In genomic region chr4:53491269-53491668, GRCm38 (mm10) we compare ENCODE assay signal across 11 mouse cellular contexts. TPM values are rescaled to one million over a fixed set of nuclear protein-coding genes. Genes with fewer than 3 reads are reported as not detected.
DNase-seq lines count a peak whose midpoint lies in the region; ATAC-seq and TF ChIP-seq lines count a peak whose summit lies in the region.
"Had no signal": no experiment of that assay in that cellular context is flagged by ENCODE, and none has a peak within 500 bp of the region (broad histone marks: within the 10 kb centered on the region; RNA-seq: fewer than 3 reads in every experiment).

No protein-coding gene starts in this region.

- no peak for TF ChIP-seq POLR2A in spleen, adult 2 months (IDR thresholded peaks at IDR 0.05; ENCODE audit: low read depth, low read length)

- H3K4me3 ChIP-seq in spleen, adult 2 months (ENCODE audit: extremely low read depth, insufficient read depth, insufficient read length) = no peak overlapping the region
- no peak overlapping the region for H3K4me3 ChIP-seq in kidney, embryonic 14.5 days (ENCODE audit: low read length)
- H3K4me3 ChIP-seq: hindbrain, embryonic 12.5 days; limb, embryonic 12.5 days had no signal

- peak; percentile 8 for DNase-seq in cerebellum, adult 9-11 months
- no peak for DNase-seq in cerebellum, adult 11 months
- DNase-seq in spleen, adult 2 months (ENCODE audit: low read depth in 1 of 2, low spot score in 2 of 2) = peak; percentile 40 to 53
- no peak for DNase-seq in spleen, adult 12 weeks (ENCODE audit: low spot score)
- no peak for DNase-seq in right cerebral cortex, postnatal 36 days (ENCODE audit: low spot score in 2 of 2)
- DNase-seq: kidney, postnatal 25 days had no signal

- H3K36me3 ChIP-seq in spleen, adult 2 months (ENCODE audit: control insufficient read depth, insufficient read depth, low read length) = no peaks in the 10 kb centered on the region
- no peaks in the 10 kb centered on the region for H3K36me3 ChIP-seq in kidney, embryonic 14.5 days (ENCODE audit: control insufficient read depth, insufficient read depth, low read length)
- H3K36me3 ChIP-seq: hindbrain, embryonic 12.5 days; limb, embryonic 12.5 days had no signal

- H3K4me1 ChIP-seq in spleen, adult 2 months (ENCODE audit: control insufficient read depth, insufficient read depth, insufficient read length) = peaks cover 7% of the 10 kb centered on the region
- H3K4me1 ChIP-seq in kidney, embryonic 14.5 days (ENCODE audit: control insufficient read depth, insufficient read depth, low read length) = no peaks in the 10 kb centered on the region; the same call in 1 of the 2 replicates

- H3K4me2 ChIP-seq in kidney, embryonic 14.5 days (replicated peaks; ENCODE audit: low read depth, low read length) = no peak overlapping the region
- H3K4me2 ChIP-seq: hindbrain, embryonic 12.5 days; limb, embryonic 12.5 days had no signal

- WGBS in spleen, adult 2 months = 26% methylated on average over 4 of the region's 4 CpGs
- WGBS in kidney, embryonic 14.5 days = 80% methylated on average over 4 of the region's 4 CpGs

- H3K27me3 ChIP-seq in spleen, adult 2 months (ENCODE audit: control insufficient read depth, insufficient read depth, low read length) = no peaks in the 10 kb centered on the region
- no peaks in the 10 kb centered on the region for H3K27me3 ChIP-seq in kidney, embryonic 14.5 days (ENCODE audit: control insufficient read depth, insufficient read depth, low read length)
- H3K27me3 ChIP-seq: hindbrain, embryonic 12.5 days; limb, embryonic 12.5 days had no signal

- no peak for TF ChIP-seq CTCF in spleen, adult 2 months (IDR thresholded peaks at IDR 0.05; ENCODE audit: extremely low read depth, insufficient read depth, insufficient read length, insufficient replicate concordance)

- no peak overlapping the region for H3K27ac ChIP-seq in spleen, adult 2 months (ENCODE audit: insufficient read depth, low read length)
- H3K27ac ChIP-seq in kidney, embryonic 14.5 days (ENCODE audit: low read depth, low read length) = no peak overlapping the region
- H3K27ac ChIP-seq: hindbrain, embryonic 12.5 days; limb, embryonic 12.5 days had no signal

- H3K9ac ChIP-seq in kidney, embryonic 14.5 days (ENCODE audit: low read depth, low read length) = no peak overlapping the region
- H3K9ac ChIP-seq: hindbrain, embryonic 12.5 days; limb, embryonic 12.5 days had no signal

- ATAC-seq in granulocyte monocyte progenitor cell, adult 5-6 weeks (replicated peaks; ENCODE audit: poor library complexity, severe bottlenecking) = peak; percentile 99
- ATAC-seq in neutrophil, adult 5-6 weeks (ENCODE audit: extremely low read depth, insufficient number of reproducible peaks, low FRiP score, poor library complexity, severe bottlenecking) = peak; percentile 61; the same call in 1 of the 2 replicates
- ATAC-seq in kidney, embryonic 14.5 days (ENCODE audit: low FRiP score, low TSS enrichment) = no peak

- no peaks in the 10 kb centered on the region for H3K9me3 ChIP-seq in kidney, embryonic 14.5 days (ENCODE audit: control insufficient read depth, low read length)
- H3K9me3 ChIP-seq: hindbrain, embryonic 12.5 days; limb, embryonic 12.5 days had no signal

RNA-seq across cellular contexts. Expression of gene Slc44a1, which starts 51.1 kb away (rescaled TPM):
- polyA plus RNA-seq in spleen, adult 2 months (2012; rRNA removed) = 10.3 and 17.3 TPM in 2 replicates
- 2.2 and 4.3 TPM in 2 replicates for total RNA-seq in granulocyte monocyte progenitor cell, adult 5-6 weeks (2014; fragmentation: Nextera tagmentation)
- total RNA-seq in granulocyte monocyte progenitor cell, adult 5-6 weeks (2017) = 1.9 and 2.0 TPM in 2 replicates
- 53.7 and 63.9 TPM in 2 replicates for total RNA-seq in neutrophil, adult 5-6 weeks (2017)
- 26.8 and 48.8 TPM in 2 replicates for polyA plus RNA-seq in kidney, embryonic 14.5 days (2014; fragmentation: Nextera tagmentation; extraction: Ambion mirVana)

Comparison
In these comparisons a context has a peak if more than half of its experiments do, and no peak if none do; other contexts are left out.
1. DNase-seq: peak in cerebellum, adult 9-11 months (single experiment) and spleen, adult 2 months (2 of 2); none in cerebellum, adult 11 months (single experiment), spleen, adult 12 weeks (single experiment) and right cerebral cortex, postnatal 36 days (0 of 2).
2. RNA of gene Slc44a1, which starts 51.1 kb away (total RNA-seq): 53.7 to 63.9 TPM in neutrophil, adult 5-6 weeks; 1.9 to 4.3 TPM in granulocyte monocyte progenitor cell, adult 5-6 weeks; every median in the first group is over 10 times any median in the second.